Mouse (Mus musculus): ENCODE measurements around the gene Acaca.

GRCm38 (mm10) chr11:84282944-84283703, 153.7 kb downstream of the Acaca start:
- TF ChIP-seq TAL1 (IDR thresholded peaks at IDR 0.05; ENCODE audit: low read length) (no peak), GATA1 (IDR thresholded peaks at IDR 0.05; ENCODE audit: low read length) (no peak)

Measured in erythroblast, embryonic 14.5 days (primary cell).